Mouse (Mus musculus) liver, adult 2 months (tissue): ENCODE measurements around the gene Tln2. TPM values are rescaled to one million over a fixed set of nuclear protein-coding genes. Genes with fewer than 3 reads are reported as not detected.

ENCODE experiments used
- DNase-seq: peaks from one replicate; pipeline ENCODE4 v3.0.0-alpha.2; 2011; ENCODE audit warnings: low read depth, low spot score; ENCODE audit errors: extremely low read depth
- H3K27ac ChIP-seq: fragments of 200-500 bp; replicated peaks from 2 replicates; pipeline ENCODE4 v1.5.1; 2012; ENCODE audit warnings: low read depth, mild to moderate bottlenecking, control low read depth, inconsistent platforms, low read length; ENCODE audit not compliant: insufficient read depth
- H3K27me3 ChIP-seq: fragments of 200-500 bp; 2 replicates; pipeline ENCODE4 v1.6.1; 2012; ENCODE audit warnings: mild to moderate bottlenecking, moderate library complexity, low read length, inconsistent platforms; ENCODE audit not compliant: control insufficient read depth, insufficient read depth
- H3K36me3 ChIP-seq: fragments of 200-500 bp; 2 replicates; pipeline ENCODE4 v1.6.1; 2012; ENCODE audit warnings: low read length, inconsistent platforms; ENCODE audit not compliant: control insufficient read depth, insufficient read depth
- H3K4me1 ChIP-seq: fragments of 200-500 bp; 2 replicates; pipeline ENCODE4 v1.6.1; 2011; ENCODE audit warnings: low read length; ENCODE audit not compliant: control insufficient read depth, insufficient read depth
- H3K4me3 ChIP-seq: fragments of 200-500 bp; 2 replicates; pipeline ENCODE4 v1.5.1; 2011; ENCODE audit warnings: low read depth, mild to moderate bottlenecking, control low read depth, low read length, moderate library complexity; ENCODE audit not compliant: insufficient read depth
- H3K79me2 ChIP-seq: fragments of 200-500 bp; 2 replicates; pipeline ENCODE4 v1.6.1; 2012; ENCODE audit warnings: inconsistent platforms, mild to moderate bottlenecking, low read length, moderate library complexity; ENCODE audit not compliant: control insufficient read depth, insufficient read depth
- H3K9ac ChIP-seq: fragments of 200-500 bp; 2 replicates; pipeline ENCODE4 v1.6.1; 2012; ENCODE audit warnings: low read depth, mild to moderate bottlenecking, control low read depth, inconsistent platforms, low read length
- CTCF ChIP-seq: fragments of 200-500 bp; IDR thresholded peaks from 2 replicates; pipeline ENCODE4 v1.5.1; 2011; ENCODE audit warnings: low read depth, low read length, control low read depth
- POLR2A ChIP-seq: fragments of 200-500 bp; IDR thresholded peaks from 2 replicates; pipeline ENCODE4 v1.6.1; 2011; ENCODE audit warnings: low read length, control low read depth; ENCODE audit not compliant: insufficient read depth; ENCODE audit errors: extremely low read depth
- WGBS: fragments of 180-500 bp; shearing (Covaris S2); methylation state at CpG from one replicate; pipeline ENCODE4 v1.1.7; 2018; 5-methylcytosine and 5-hydroxymethylcytosine counted together
- polyA plus RNA-seq: library from polyadenylated mRNA; depleted of rRNA; stranded (reverse); fragments of >200 nt; gene quantifications from 2 replicates; pipeline ENCODE4 v1.2.3, GENCODE M21; 2012
- total RNA-seq: library from RNA; depleted of rRNA; stranded (reverse); fragments of >200 nt; gene quantifications from 2 replicates; pipeline ENCODE4 v1.2.3, GENCODE M21; 2014

Gene Tln2
- total and polyA plus RNA-seq, 2 experiments = 1.9 to 4.6 TPM

GRCm38 (mm10) chr9:67482277-67482676 lies 77.2 kb downstream of the Tln2 start:
- WGBS = 100% methylated on average over 1 of the region's 1 CpGs
- H3K27ac ChIP-seq = no peak overlapping the region
- H3K27me3 ChIP-seq = 0 out of 2 replicates have a peak, but pooled peaks cover 2% of the 10 kb centered on the region
- H3K9ac ChIP-seq = no peak overlapping the region
- H3K79me2 ChIP-seq = no peaks in the 10 kb centered on the region
- TF ChIP-seq CTCF = no peak
- TF ChIP-seq POLR2A = no peak
- H3K4me3 ChIP-seq = no peak overlapping the region
- DNase-seq = no peak
- H3K4me1 ChIP-seq = peaks cover 1% of the 10 kb centered on the region; the same call in 1 of the 2 replicates
- no peaks in the 10 kb centered on the region for H3K36me3 ChIP-seq

- no peak for TF ChIP-seq CTCF
- no peak for TF ChIP-seq POLR2A
- Histone ChIP-seq H3K36me3 (no peaks in the 10 kb centered on the region), H3K9ac (no peak overlapping the region), H3K27me3 (0 out of 2 replicates have a peak, but pooled peaks cover 2% of the 10 kb centered on the region), H3K4me3 (no peak overlapping the region), H3K4me1 (peaks cover 1% of the 10 kb centered on the region; the same call in 1 of the 2 replicates), H3K27ac (no peak overlapping the region), H3K79me2 (no peaks in the 10 kb centered on the region)
- DNase-seq = no peak
- 76% methylated on average over 1 of the region's 1 CpGs for WGBS
Observed at GRCm38 (mm10) chr9:67481851-67482250, 77.7 kb downstream of the Tln2 start.

- H3K4me3 ChIP-seq = no peak overlapping the region
- H3K79me2 ChIP-seq = no peaks in the 10 kb centered on the region
- no peak overlapping the region for H3K9ac ChIP-seq
- 0 out of 2 replicates have a peak, but pooled peaks cover 2% of the 10 kb centered on the region for H3K27me3 ChIP-seq
- TF ChIP-seq CTCF (no peak), POLR2A (no peak)
- DNase-seq = peak; percentile 99
- WGBS = 17% methylated on average over 3 of the region's 3 CpGs
- H3K27ac ChIP-seq = no peak overlapping the region
- peaks cover 1% of the 10 kb centered on the region; the same call in 1 of the 2 replicates for H3K4me1 ChIP-seq
- H3K36me3 ChIP-seq = no peaks in the 10 kb centered on the region
Observed at GRCm38 (mm10) chr9:67477445-67477844, 82.1 kb downstream of the Tln2 start.

- H3K36me3 ChIP-seq = no peaks in the 10 kb centered on the region
- no peaks in the 10 kb centered on the region for H3K79me2 ChIP-seq
- H3K4me1 ChIP-seq = peaks cover 1% of the 10 kb centered on the region; the same call in 1 of the 2 replicates
- H3K4me3 ChIP-seq = no peak overlapping the region
- DNase-seq = no peak
- WGBS = 98% methylated on average over 5 of the region's 5 CpGs
- TF ChIP-seq POLR2A = no peak
- no peak for TF ChIP-seq CTCF
- 0 out of 2 replicates have a peak, but pooled peaks cover 2% of the 10 kb centered on the region for H3K27me3 ChIP-seq
- H3K27ac ChIP-seq = no peak overlapping the region
- no peak overlapping the region for H3K9ac ChIP-seq
Observed at GRCm38 (mm10) chr9:67476184-67476583, 83.3 kb downstream of the Tln2 start.

GRCm38 (mm10) chr9:67463440-67464122 lies 95.9 kb downstream of the Tln2 start:
- H3K27me3 ChIP-seq = no peaks in the 10 kb centered on the region
- H3K79me2 ChIP-seq = no peaks in the 10 kb centered on the region
- DNase-seq = no peak
- H3K4me1 ChIP-seq = no peaks in the 10 kb centered on the region
- H3K4me3 ChIP-seq = no peak overlapping the region
- no peak overlapping the region for H3K9ac ChIP-seq
- H3K36me3 ChIP-seq = no peaks in the 10 kb centered on the region
- no peak for TF ChIP-seq POLR2A
- TF ChIP-seq CTCF = no peak
- 89% methylated on average over 11 of the region's 11 CpGs for WGBS
- H3K27ac ChIP-seq = no peak overlapping the region

- H3K4me1 ChIP-seq = peaks cover 3% of the 10 kb centered on the region
- no peak overlapping the region for H3K4me3 ChIP-seq
- no peak for DNase-seq
- H3K27ac ChIP-seq = no peak overlapping the region
- TF ChIP-seq CTCF = no peak
- TF ChIP-seq POLR2A = no peak
- no peaks in the 10 kb centered on the region for H3K36me3 ChIP-seq
- no peak overlapping the region for H3K9ac ChIP-seq
- WGBS = 42% methylated on average over 1 of the region's 2 CpGs
- H3K27me3 ChIP-seq = no peaks in the 10 kb centered on the region
- no peaks in the 10 kb centered on the region for H3K79me2 ChIP-seq
Observed at GRCm38 (mm10) chr9:67441484-67441883, 118.0 kb downstream of the Tln2 start.
